Mouse (Mus musculus) stomach, embryonic 14.5 days (tissue): ENCODE data around the gene Meis3. TPM values are rescaled to one million over a fixed set of nuclear protein-coding genes. Genes with fewer than 3 reads are reported as not detected.

Experiments
- ATAC-seq: fragments of 200-750 bp; cut with Nextera tagmentation; 2 replicates; pipeline ENCODE4 v1.8.0; 2017; ENCODE audit warnings: low read depth, moderate TSS enrichment; ENCODE audit not compliant: insufficient number of reproducible peaks, insufficient read depth, low FRiP score
- H3K27ac ChIP-seq: fragments of 300-500 bp; sonication (generic); 2 replicates; pipeline ENCODE4 v1.5.1; 2014; ENCODE audit warnings: mild to moderate bottlenecking, low read length, moderate library complexity, mixed read lengths
- H3K27me3 ChIP-seq: fragments of 300-500 bp; sonication (generic); 2 replicates; pipeline ENCODE4 v1.6.1; 2014; ENCODE audit warnings: low read length, control low read depth, mixed read lengths; ENCODE audit not compliant: control insufficient read depth, insufficient read depth
- H3K36me3 ChIP-seq: fragments of 300-500 bp; sonication (generic); 2 replicates; pipeline ENCODE4 v1.6.1; 2014; ENCODE audit warnings: mild to moderate bottlenecking, control low read depth, low read length, moderate library complexity, mixed read lengths; ENCODE audit not compliant: control insufficient read depth, insufficient read depth
- H3K4me1 ChIP-seq: fragments of 300-500 bp; sonication (generic); 2 replicates; pipeline ENCODE4 v1.6.1; 2014; ENCODE audit warnings: low read length, control low read depth, mixed read lengths; ENCODE audit not compliant: control insufficient read depth, insufficient read depth
- H3K4me2 ChIP-seq: fragments of 300-500 bp; sonication (generic); replicated peaks from 2 replicates; pipeline ENCODE4 v1.6.1; 2014; ENCODE audit warnings: low read depth, low read length, control low read depth
- H3K4me3 ChIP-seq: fragments of 300-500 bp; sonication (generic); 2 replicates; pipeline ENCODE4 v1.5.1; 2014; ENCODE audit warnings: low read depth, low read length, control low read depth
- H3K9ac ChIP-seq: fragments of 300-500 bp; sonication (generic); replicated peaks from 2 replicates; pipeline ENCODE4 v1.6.1; 2014; ENCODE audit warnings: low read depth, mild to moderate bottlenecking, control low read depth, low read length, moderate library complexity, mixed read lengths
- H3K9me3 ChIP-seq: fragments of 300-500 bp; sonication (generic); 2 replicates; pipeline ENCODE4 v1.6.1; 2016; ENCODE audit warnings: low read depth, low read length, control low read depth; ENCODE audit not compliant: control insufficient read depth
- WGBS: fragments of 180-500 bp; shearing (Covaris S2); extraction: QIAGEN DNeasy Blood & Tissue Kit; methylation state at CpG from one replicate; pipeline ENCODE4 v1.1.7; 2014; 5-methylcytosine and 5-hydroxymethylcytosine counted together
- polyA plus RNA-seq: library from polyadenylated mRNA; unstranded; fragments of >200 nt; fragmentation: Nextera tagmentation; extraction: Ambion mirVana; gene quantifications from 2 replicates; pipeline ENCODE4 v1.2.1, GENCODE M21; 2014

Gene Meis3
- polyA plus RNA-seq, 1 experiment from 2014 or later, result 44.4 TPM

DNA sequence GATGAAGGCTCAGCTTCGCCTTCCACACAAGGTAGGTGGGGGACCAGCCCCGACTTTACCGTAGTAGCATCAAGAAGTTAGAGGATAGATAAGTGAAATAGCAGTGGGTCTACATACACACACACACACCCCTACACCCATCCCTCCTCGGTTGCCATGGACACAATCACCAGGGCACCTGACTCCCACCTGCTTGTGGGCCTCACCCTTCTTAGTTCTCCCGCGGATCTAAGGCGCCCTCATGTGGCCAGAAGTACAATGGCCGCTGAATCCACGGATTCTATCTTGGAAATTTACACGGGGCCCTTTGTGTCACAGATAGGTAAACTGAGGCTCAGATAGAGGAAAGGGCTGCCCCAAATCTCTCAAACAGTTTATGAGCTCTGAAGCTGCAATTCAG is 21.4 kb upstream of the Meis3 start:
- H3K4me3 ChIP-seq, result no peak overlapping the region
- WGBS, result 18% methylated on average over 10 of the region's 10 CpGs
- H3K4me1 ChIP-seq, result no peaks in the 10 kb centered on the region
- H3K27ac ChIP-seq, result no peak overlapping the region
- no peaks in the 10 kb centered on the region for H3K36me3 ChIP-seq
- ATAC-seq, result peak; percentile 79; the same call in 1 of the 2 replicates
- H3K27me3 ChIP-seq, result peaks cover 4% of the 10 kb centered on the region; the same call in 1 of the 2 replicates
- no peak overlapping the region for H3K9ac ChIP-seq
- no peaks in the 10 kb centered on the region for H3K9me3 ChIP-seq
- H3K4me2 ChIP-seq, result no peak overlapping the region

DNA sequence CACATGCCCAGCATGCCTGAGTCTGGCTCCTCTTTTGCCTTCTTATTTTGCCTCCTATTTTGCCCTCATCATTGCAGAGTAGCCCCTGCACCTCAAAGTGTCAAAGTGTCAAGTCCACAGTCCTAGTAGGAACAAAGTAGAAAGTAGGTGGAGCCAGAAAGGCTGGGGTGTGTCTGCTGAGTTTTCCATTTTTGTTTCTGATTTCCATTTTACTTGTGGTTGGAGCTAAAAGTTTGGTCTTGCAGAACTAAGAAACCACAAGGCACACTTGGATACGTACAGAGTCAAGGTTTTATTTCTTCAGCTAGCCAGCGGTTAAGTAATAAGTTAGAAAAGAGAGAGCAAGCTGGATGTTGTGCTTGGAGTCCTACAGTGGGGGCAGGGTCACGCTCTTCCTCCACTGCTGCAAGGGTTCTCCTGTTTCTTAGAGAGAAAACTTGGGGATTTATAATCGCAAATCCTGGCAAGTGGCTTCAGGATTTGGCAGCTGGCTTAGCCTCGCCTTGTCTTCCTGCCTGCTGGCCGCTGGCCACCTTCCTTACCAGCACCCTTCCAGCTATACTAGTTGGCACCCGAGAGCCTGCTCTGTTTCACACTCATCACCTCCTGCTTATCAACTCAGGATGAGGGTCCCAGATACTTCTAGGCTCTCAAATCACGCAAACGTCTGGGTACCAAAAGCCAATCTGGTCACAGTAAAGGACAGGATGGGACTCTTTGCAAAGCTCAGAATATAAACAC is 19.6 kb upstream of the Meis3 start:
- no peak for ATAC-seq
- Histone ChIP-seq H3K9me3 (no peaks in the 10 kb centered on the region), H3K9ac (no peak overlapping the region), H3K4me2 (no peak overlapping the region), H3K27ac (no peak overlapping the region), H3K4me1 (no peaks in the 10 kb centered on the region), H3K27me3 (peaks cover 4% of the 10 kb centered on the region; the same call in 1 of the 2 replicates), H3K36me3 (no peaks in the 10 kb centered on the region), H3K4me3 (no peak overlapping the region)
- WGBS, result 70% methylated on average over 9 of the region's 9 CpGs

DNA sequence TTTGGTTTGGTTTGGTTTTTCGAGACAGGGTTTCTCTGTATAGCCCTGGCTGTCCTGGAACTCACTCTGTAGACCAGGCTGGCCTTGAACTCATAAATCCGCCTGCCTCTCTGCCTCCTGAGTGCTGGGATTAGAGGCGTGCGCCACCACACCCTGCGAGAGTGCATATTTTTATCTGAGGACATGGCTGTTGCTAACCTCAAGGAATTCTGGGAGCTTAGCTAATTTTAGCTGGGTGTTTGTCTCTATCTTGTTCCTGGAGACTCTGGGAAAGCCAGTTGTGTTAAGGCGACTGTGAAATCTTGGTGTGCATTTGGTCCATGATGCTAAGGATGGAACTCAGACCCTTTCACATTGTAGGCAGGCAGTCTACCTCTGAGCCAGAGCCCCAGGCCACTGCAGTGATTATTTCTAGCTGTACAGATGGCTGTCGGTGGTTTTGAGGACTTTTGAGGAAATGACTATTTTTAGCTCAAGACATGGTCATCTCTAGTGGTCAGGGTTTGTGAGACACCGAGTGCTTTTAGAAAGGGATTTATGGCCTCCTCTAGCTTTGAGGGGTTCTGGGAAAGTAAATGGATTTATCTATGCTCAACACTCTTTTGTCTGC is 18.7 kb upstream of the Meis3 start:
- Histone ChIP-seq H3K9me3 (peaks cover 1% of the 10 kb centered on the region; the same call in 1 of the 2 replicates), H3K27me3 (peaks cover 4% of the 10 kb centered on the region; the same call in 1 of the 2 replicates), H3K27ac (no peak overlapping the region), H3K4me2 (no peak overlapping the region), H3K9ac (no peak overlapping the region), H3K4me1 (no peaks in the 10 kb centered on the region), H3K36me3 (no peaks in the 10 kb centered on the region), H3K4me3 (no peak overlapping the region)
- 67% methylated on average over 8 of the region's 8 CpGs for WGBS
- ATAC-seq, result no peak

DNA sequence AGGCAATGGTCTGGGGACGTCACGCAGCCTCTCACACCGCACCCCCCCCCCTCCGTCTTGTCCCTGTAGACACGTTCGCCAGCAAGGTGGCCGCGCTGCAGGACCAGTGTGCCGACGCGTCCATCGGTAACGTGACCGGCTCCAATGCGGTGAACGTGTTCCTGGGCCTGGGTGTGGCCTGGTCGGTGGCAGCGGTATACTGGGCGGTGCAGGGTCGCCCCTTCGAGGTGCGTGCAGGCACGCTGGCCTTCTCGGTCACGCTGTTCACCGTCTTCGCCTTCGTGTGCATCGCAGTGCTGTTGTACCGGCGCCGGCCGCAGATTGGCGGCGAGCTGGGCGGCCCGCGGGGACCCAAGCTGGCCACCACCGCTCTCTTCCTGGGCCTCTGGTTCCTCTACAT is 16.2 kb upstream of the Meis3 start:
- H3K4me2 ChIP-seq, result peak overlapping the region; percentile 29; the same call in 1 of the 2 replicates
- WGBS, result 10% methylated on average over 39 of the region's 39 CpGs
- H3K9me3 ChIP-seq, result peaks cover 3% of the 10 kb centered on the region; the same call in 1 of the 2 replicates
- no peak overlapping the region for H3K9ac ChIP-seq
- no peak overlapping the region for H3K27ac ChIP-seq
- ATAC-seq, result no peak
- H3K4me1 ChIP-seq, result no peaks in the 10 kb centered on the region
- peaks cover 4% of the 10 kb centered on the region; the same call in 1 of the 2 replicates for H3K27me3 ChIP-seq
- no peaks in the 10 kb centered on the region for H3K36me3 ChIP-seq
- no peak overlapping the region for H3K4me3 ChIP-seq

DNA sequence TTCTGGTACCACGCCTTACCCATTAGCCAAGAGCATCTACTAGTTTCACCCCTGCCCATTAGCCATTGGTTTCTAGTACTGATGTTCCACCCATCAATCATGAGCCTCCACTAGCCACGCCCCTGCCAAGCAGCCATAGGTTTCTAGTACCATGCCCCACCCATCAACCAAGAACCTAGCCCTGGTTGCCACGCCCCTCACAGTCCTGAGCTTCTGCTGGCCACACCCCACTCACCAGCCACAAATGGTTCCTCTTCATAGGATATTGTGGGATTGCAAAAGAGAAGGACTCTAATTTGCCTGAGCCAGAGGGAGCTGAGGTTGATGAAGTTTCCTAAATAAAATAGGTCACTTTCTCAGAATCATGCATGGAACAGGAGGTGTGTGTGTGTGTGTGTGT is 14.2 kb upstream of the Meis3 start:
- ATAC-seq, result no peak
- H3K4me2 ChIP-seq, result no peak overlapping the region
- no peaks in the 10 kb centered on the region for H3K36me3 ChIP-seq
- no peaks in the 10 kb centered on the region for H3K4me1 ChIP-seq
- WGBS, result 55% methylated on average over 3 of the region's 3 CpGs
- no peak overlapping the region for H3K27ac ChIP-seq
- peaks cover 4% of the 10 kb centered on the region; the same call in 1 of the 2 replicates for H3K27me3 ChIP-seq
- peaks cover 3% of the 10 kb centered on the region; the same call in 1 of the 2 replicates for H3K9me3 ChIP-seq
- H3K9ac ChIP-seq, result no peak overlapping the region
- no peak overlapping the region for H3K4me3 ChIP-seq

DNA sequence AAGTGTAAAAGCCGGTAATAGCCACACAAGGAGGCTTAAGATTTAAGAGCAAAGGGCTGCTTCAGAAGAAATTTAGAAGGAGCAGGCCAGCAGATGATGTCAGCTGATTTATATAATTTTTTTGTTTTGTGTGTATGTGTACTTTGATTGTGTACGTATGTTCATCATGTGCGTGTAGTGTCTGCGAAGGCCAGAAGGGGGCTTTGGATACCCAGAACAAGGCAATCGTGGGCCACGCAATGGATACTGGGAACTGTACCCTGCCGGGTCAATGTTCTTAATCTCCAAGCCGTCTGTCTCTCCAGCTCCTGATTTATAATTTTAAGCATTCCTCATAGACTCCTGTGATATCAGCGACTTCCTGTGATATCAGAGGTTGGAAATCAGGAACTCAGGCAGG is 13.6 kb upstream of the Meis3 start:
- Histone ChIP-seq H3K27ac (no peak overlapping the region), H3K36me3 (no peaks in the 10 kb centered on the region), H3K4me2 (no peak overlapping the region), H3K9me3 (peaks cover 3% of the 10 kb centered on the region; the same call in 1 of the 2 replicates), H3K4me3 (no peak overlapping the region), H3K27me3 (peaks cover 4% of the 10 kb centered on the region; the same call in 1 of the 2 replicates), H3K4me1 (no peaks in the 10 kb centered on the region), H3K9ac (no peak overlapping the region)
- 88% methylated on average over 9 of the region's 9 CpGs for WGBS
- no peak for ATAC-seq

DNA sequence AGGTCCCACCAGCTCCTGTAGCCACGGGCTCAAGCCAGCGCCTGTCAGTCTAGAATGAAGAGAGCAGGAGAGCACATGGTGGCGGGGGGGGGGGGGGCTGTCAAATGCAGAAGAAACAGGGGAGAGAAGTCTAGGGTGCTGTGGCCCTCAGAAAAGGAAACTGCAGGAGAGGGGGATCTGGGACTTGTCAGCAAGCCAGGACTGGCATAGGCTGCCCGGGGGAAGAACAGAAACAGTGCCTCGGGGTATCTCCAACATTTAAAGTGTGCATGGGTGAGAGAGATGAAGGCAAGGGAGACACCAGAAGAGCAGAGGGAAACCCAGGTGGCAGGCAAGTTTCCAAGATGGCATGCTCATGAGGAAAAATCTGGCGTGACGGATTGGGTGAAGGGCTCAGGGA is 12.9 kb upstream of the Meis3 start:
- no peak overlapping the region for H3K4me2 ChIP-seq
- H3K9me3 ChIP-seq, result peaks cover 3% of the 10 kb centered on the region; the same call in 1 of the 2 replicates
- no peak overlapping the region for H3K9ac ChIP-seq
- H3K4me3 ChIP-seq, result no peak overlapping the region
- 78% methylated on average over 7 of the region's 7 CpGs for whole genome bisulfite sequencing
- no peaks in the 10 kb centered on the region for H3K4me1 ChIP-seq
- peaks cover 4% of the 10 kb centered on the region; the same call in 1 of the 2 replicates for H3K27me3 ChIP-seq
- no peak for ATAC-seq
- no peak overlapping the region for H3K27ac ChIP-seq
- no peaks in the 10 kb centered on the region for H3K36me3 ChIP-seq

DNA sequence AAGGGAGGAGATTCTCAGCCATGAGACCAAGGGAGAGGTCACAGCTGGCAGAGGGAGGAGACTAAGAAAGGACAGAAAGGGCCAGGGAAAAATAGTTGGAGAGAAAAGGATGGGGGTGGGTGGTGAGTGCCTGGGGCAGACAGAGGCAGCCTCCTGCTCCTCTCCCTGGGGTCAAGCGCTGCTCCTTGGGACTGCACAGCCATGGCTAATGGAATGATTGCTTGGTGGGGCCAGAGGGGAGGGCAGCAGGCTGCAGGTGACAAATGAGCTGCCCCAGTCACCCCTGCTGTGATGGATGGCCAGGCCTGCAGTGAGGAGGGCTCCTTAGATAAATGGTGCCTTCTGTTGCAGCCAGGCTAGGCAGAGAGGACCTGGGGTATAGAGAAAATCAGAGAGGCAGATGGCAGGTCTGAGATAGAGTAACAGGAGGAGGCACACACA is 2.7 kb upstream of the Meis3 start:
- Histone ChIP-seq H3K4me3 (no peak overlapping the region), H3K27ac (no peak overlapping the region), H3K9ac (no peak overlapping the region), H3K36me3 (no peaks in the 10 kb centered on the region), H3K4me1 (0 out of 2 replicates have a peak, but pooled peaks cover 3% of the 10 kb centered on the region), H3K27me3 (no peaks in the 10 kb centered on the region), H3K4me2 (no peak overlapping the region), H3K9me3 (no peaks in the 10 kb centered on the region)
- ATAC-seq, result no peak
- WGBS, result 13% methylated on average over 1 of the region's 1 CpGs
